Mouse (Mus musculus) heart, postnatal 0 days (tissue): ENCODE data around the gene Nemp2.

Experiments
- CTCF ChIP-seq: IDR thresholded peaks from 2 replicates; pipeline ENCODE4 v1.5.1; 2016; ENCODE audit warnings: antibody characterized with exemption, control low read depth, low read depth
- EP300 ChIP-seq: IDR thresholded peaks from 2 replicates; pipeline ENCODE4 v1.6.1; 2016; ENCODE audit warnings: antibody characterized with exemption, low read depth

- TF ChIP-seq CTCF (no peak), EP300 (no peak)
Observed at GRCm38 (mm10) chr1:52601496-52601895, 29.0 kb upstream of the Nemp2 start.
